Mouse (Mus musculus): Measurements from ENCODE around the gene Krtap5-3. TPM values are rescaled to one million over a fixed set of nuclear protein-coding genes. Genes with fewer than 3 reads are reported as not detected.
"Not testable (repeated sequence)": the region's sequence is repeated elsewhere in the genome, so short reads cannot be mapped to it uniquely, and the experiment has no call there.

The Krtap5-3 gene
- polyA plus RNA-seq, 1 experiment from 2014 or later = not detected

- no peaks in the 10 kb centered on the region for H3K4me1 ChIP-seq
- H3K27me3 ChIP-seq (replicated peaks) = 0 out of 2 replicates have a peak, but pooled peaks cover 3% of the 10 kb centered on the region
- no peaks in the 10 kb centered on the region for H3K9me3 ChIP-seq (replicated peaks)
- no peak overlapping the region for H3K9ac ChIP-seq
- H3K36me3 ChIP-seq = no peaks in the 10 kb centered on the region
- H3K27ac ChIP-seq = no peak overlapping the region
- no peak for ATAC-seq
- H3K4me2 ChIP-seq = no peak overlapping the region
- H3K4me3 ChIP-seq = no peak overlapping the region
These were observed 4.3 kb downstream of the Krtap5-3 start for GRCm38 (mm10) chr7:142205488-142205887.

- ATAC-seq; H3K4me3 ChIP-seq; H3K9ac ChIP-seq; H3K9me3 ChIP-seq (replicated peaks); H3K36me3 ChIP-seq; H3K4me1 ChIP-seq; H3K27ac ChIP-seq; H3K4me2 ChIP-seq; H3K27me3 ChIP-seq (replicated peaks): not testable (repeated sequence)
- 60% methylated on average over 5 of the region's 5 CpGs for WGBS (ENCODE audit: insufficient replicate concordance)
These were observed 5.7 kb downstream of the Krtap5-3 start for GRCm38 (mm10) chr7:142206891-142207290.

- Histone ChIP-seq H3K4me2 (no peak within 1 kb of the TSS), H3K9me3 (replicated peaks) (no peaks in the 10 kb centered on the region), H3K36me3 (no peaks in the 10 kb centered on the region), H3K27me3 (replicated peaks) (0 out of 2 replicates have a peak, but pooled peaks cover 3% of the 10 kb centered on the region), H3K4me1 (no peaks in the 10 kb centered on the region), H3K9ac (no peak within 1 kb of the TSS), H3K27ac (no peak within 1 kb of the TSS), H3K4me3 (no peak within 1 kb of the TSS)
- ATAC-seq = no peak
- 45% methylated on average over 1 of the region's 1 CpGs for WGBS (ENCODE audit: insufficient replicate concordance)
These were observed 10.4 kb downstream of the Krtap5-3 start, which contains the start of gene Gm7579 for GRCm38 (mm10) chr7:142211559-142211958. Gm7579 (plus strand) TSS chr7:142211859.

GRCm38 (mm10) chr7:142212136-142212535, 11.0 kb downstream of the Krtap5-3 start:
- whole genome bisulfite sequencing (ENCODE audit: insufficient replicate concordance) = 36% methylated on average over 1 of the region's 1 CpGs
- not testable (repeated sequence) for H3K27ac ChIP-seq; H3K9ac ChIP-seq; H3K4me2 ChIP-seq; H3K4me1 ChIP-seq; H3K9me3 ChIP-seq (replicated peaks); H3K27me3 ChIP-seq (replicated peaks); ATAC-seq; H3K36me3 ChIP-seq; H3K4me3 ChIP-seq

DNA sequence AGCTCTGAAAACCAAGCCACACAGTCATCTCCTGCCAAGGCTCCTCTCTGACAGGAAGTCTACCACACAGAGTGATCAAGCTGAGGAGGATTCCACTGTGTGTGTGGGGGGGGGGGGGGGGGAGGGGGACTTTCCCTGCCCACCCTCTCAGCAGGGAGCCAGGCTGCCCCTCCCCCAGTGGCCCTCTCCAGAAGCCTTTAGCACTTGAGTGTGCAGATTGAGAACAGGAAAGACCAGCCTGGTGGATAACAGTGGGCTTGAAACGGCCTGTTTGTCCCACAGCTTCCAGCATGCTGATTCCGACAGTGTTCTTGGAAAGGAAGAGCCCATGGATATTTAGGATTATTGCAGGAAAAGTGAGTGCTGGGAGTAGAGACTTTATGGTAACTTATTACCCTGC, 23.4 kb downstream of the Krtap5-3 start:
- no peak for ATAC-seq
- H3K27me3 ChIP-seq (replicated peaks) = no peaks in the 10 kb centered on the region; the same call in 1 of the 2 replicates

DNA sequence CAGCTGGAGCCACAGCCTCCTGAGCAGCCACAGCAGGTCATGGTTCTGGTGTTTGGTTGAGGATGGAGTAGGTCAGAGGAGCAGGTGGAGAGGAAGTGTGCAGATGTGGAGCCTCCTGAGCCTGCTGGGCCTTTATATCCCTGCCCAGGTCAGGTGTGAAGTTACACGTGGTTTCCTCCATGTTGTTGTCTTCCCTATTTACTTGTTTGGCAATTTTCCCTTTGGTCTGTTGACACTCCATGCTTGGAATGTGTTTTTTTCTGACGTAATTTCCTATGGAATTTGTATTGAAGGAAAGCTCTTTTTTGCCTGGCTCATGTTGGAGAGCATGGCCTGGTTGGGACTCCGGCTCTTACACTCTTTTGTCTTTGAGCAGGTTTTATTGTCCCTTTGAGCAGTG, 28.7 kb downstream of the Krtap5-3 start, which contains the start of gene Krtap5-5:
Krtap5-5 (minus strand) TSS at position 101 of the 400 bp plus-strand sequence.
- H3K9me3 ChIP-seq (replicated peaks); H3K4me2 ChIP-seq; H3K27me3 ChIP-seq (replicated peaks); H3K36me3 ChIP-seq; H3K9ac ChIP-seq; ATAC-seq; H3K4me1 ChIP-seq; H3K4me3 ChIP-seq; H3K27ac ChIP-seq: not testable (repeated sequence)
- 43% methylated on average over 3 of the region's 3 CpGs for WGBS (ENCODE audit: insufficient replicate concordance)

More for the DNA sequence above, 23.4 kb downstream of the Krtap5-3 start:
- 0 out of 2 replicates have a peak, but pooled peaks cover 3% of the 10 kb centered on the region for H3K4me1 ChIP-seq
- no peak overlapping the region for H3K4me3 ChIP-seq
- H3K9me3 ChIP-seq (replicated peaks) = no peaks in the 10 kb centered on the region
- WGBS (ENCODE audit: insufficient replicate concordance) = 30% methylated on average over 2 of the region's 2 CpGs
- no peak overlapping the region for H3K9ac ChIP-seq
- H3K4me2 ChIP-seq = no peak overlapping the region
- H3K36me3 ChIP-seq = no peaks in the 10 kb centered on the region
- no peak overlapping the region for H3K27ac ChIP-seq

GRCm38 (mm10) chr7:142231540-142231939, 30.4 kb downstream of the Krtap5-3 start:
- WGBS (ENCODE audit: insufficient replicate concordance) = 38% methylated on average over 1 of the region's 1 CpGs
- Histone ChIP-seq H3K36me3 (no peaks in the 10 kb centered on the region), H3K27me3 (replicated peaks) (no peaks in the 10 kb centered on the region), H3K27ac (no peak overlapping the region), H3K4me2 (no peak overlapping the region), H3K9me3 (replicated peaks) (peaks cover 5% of the 10 kb centered on the region; the same call in 1 of the 2 replicates), H3K4me1 (no peaks in the 10 kb centered on the region), H3K4me3 (no peak overlapping the region), H3K9ac (no peak overlapping the region)
- ATAC-seq = no peak

DNA sequence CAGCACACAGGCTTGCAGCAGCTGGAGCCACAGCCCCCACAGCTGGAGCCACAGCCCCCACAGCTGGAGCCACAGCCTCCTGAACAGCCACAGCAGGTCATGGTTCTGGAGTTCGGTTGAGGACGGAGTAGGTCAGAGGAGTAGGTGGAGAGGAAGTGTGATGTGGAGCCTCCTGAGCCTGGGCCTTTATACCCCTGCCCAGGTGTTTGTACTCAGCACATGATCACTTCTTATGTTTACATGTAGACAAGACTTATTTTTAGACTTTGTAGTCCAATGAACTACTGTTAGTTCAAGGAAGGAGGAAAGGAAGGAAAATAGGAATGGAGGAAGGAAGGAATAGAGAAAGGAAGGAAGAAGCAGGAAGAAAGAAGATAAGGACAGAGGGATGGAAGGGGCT, 39.8 kb downstream of the Krtap5-3 start, which contains the start of gene Gm40460:
Gm40460 (minus strand) TSS at position 101 of the 400 bp plus-strand sequence.
- ATAC-seq = no peak
- H3K27me3 ChIP-seq (replicated peaks) = no peaks in the 10 kb centered on the region
- WGBS (ENCODE audit: insufficient replicate concordance) = 45% methylated on average over 2 of the region's 2 CpGs
- H3K4me1 ChIP-seq = no peaks in the 10 kb centered on the region
- no peak within 1 kb of the TSS for H3K9ac ChIP-seq
- no peak within 1 kb of the TSS for H3K27ac ChIP-seq
- H3K9me3 ChIP-seq (replicated peaks) = peaks cover 5% of the 10 kb centered on the region; the same call in 1 of the 2 replicates
- no peaks in the 10 kb centered on the region for H3K36me3 ChIP-seq
- no peak within 1 kb of the TSS for H3K4me2 ChIP-seq
- H3K4me3 ChIP-seq = no peak within 1 kb of the TSS

DNA sequence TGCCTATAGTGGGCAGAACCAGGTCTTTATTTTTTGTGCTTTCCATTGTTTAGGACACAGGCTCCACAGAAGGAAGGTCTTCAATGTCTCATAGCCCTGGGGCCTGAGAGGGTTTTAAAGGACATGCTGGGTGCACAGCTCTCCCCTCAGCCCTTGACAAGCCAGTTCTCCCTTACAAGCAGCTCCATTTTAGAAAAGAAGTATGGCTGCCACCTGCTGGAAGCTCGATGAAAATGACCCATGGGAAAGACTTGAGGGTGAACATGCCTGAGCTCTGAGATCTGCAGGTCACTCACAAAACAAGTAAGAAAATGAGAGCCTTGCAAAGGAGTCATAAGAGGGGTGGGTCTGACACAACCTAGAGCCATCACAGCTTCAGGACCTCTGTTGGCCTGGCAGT, 48.7 kb downstream of the Krtap5-3 start:
- H3K27me3 ChIP-seq (replicated peaks) = peaks cover 10% of the 10 kb centered on the region
- H3K9me3 ChIP-seq (replicated peaks) = no peaks in the 10 kb centered on the region
- H3K4me1 ChIP-seq = no peaks in the 10 kb centered on the region
- H3K36me3 ChIP-seq = no peaks in the 10 kb centered on the region
- no peak overlapping the region for H3K9ac ChIP-seq
- H3K4me3 ChIP-seq = no peak overlapping the region
- H3K27ac ChIP-seq = no peak overlapping the region
- H3K4me2 ChIP-seq = no peak overlapping the region
- 0% methylated on average over 1 of the region's 1 CpGs for WGBS (ENCODE audit: insufficient replicate concordance)
- no peak for ATAC-seq

Other genes starting within 250 kb of the Krtap5-3 start
- gene Mob2, start 140.3 kb upstream of the Krtap5-3 start, polyA plus RNA-seq (2016; fragmentation: Nextera tagmentation; extraction: Ambion mirVana) = 62.9 and 64.6 TPM in 2 replicates
- 7.4 and 7.5 TPM in 2 replicates for gene Dusp8, start 105.5 kb upstream of the Krtap5-3 start, polyA plus RNA-seq (2016; fragmentation: Nextera tagmentation; extraction: Ambion mirVana)
- not detected in 2 replicates for gene Gm45618, start 80.6 kb upstream of the Krtap5-3 start, polyA plus RNA-seq (2016; fragmentation: Nextera tagmentation; extraction: Ambion mirVana)
- gene Gm39115, start 65.3 kb upstream of the Krtap5-3 start, polyA plus RNA-seq (2016; fragmentation: Nextera tagmentation; extraction: Ambion mirVana) = not detected in 2 replicates
- gene Gm45337, start 56.8 kb upstream of the Krtap5-3 start, polyA plus RNA-seq (2016; fragmentation: Nextera tagmentation; extraction: Ambion mirVana) = not detected in 2 replicates
- gene Gm29735, start 44.3 kb upstream of the Krtap5-3 start, polyA plus RNA-seq (2016; fragmentation: Nextera tagmentation; extraction: Ambion mirVana) = not detected in 2 replicates
- not detected in 2 replicates for gene Gm4553, start 35.6 kb upstream of the Krtap5-3 start, polyA plus RNA-seq (2016; fragmentation: Nextera tagmentation; extraction: Ambion mirVana)
- gene Krtap5-2, start 25.4 kb upstream of the Krtap5-3 start, polyA plus RNA-seq (2016; fragmentation: Nextera tagmentation; extraction: Ambion mirVana) = not detected in 2 replicates
- gene Gm10153, start 11.0 kb upstream of the Krtap5-3 start, polyA plus RNA-seq (2016; fragmentation: Nextera tagmentation; extraction: Ambion mirVana) = not detected in 2 replicates
- gene Gm7579, start 10.5 kb downstream of the Krtap5-3 start, polyA plus RNA-seq (2016; fragmentation: Nextera tagmentation; extraction: Ambion mirVana) = not detected in 2 replicates
- not detected in 2 replicates for gene Krtap5-5, start 28.6 kb downstream of the Krtap5-3 start, polyA plus RNA-seq (2016; fragmentation: Nextera tagmentation; extraction: Ambion mirVana)
- not detected in 2 replicates for gene Gm40460, start 39.7 kb downstream of the Krtap5-3 start, polyA plus RNA-seq (2016; fragmentation: Nextera tagmentation; extraction: Ambion mirVana)
- gene Gm2431, start 57.0 kb downstream of the Krtap5-3 start, polyA plus RNA-seq (2016; fragmentation: Nextera tagmentation; extraction: Ambion mirVana) = not detected in 2 replicates
- not detected in 2 replicates for gene Gm4559, start 73.0 kb downstream of the Krtap5-3 start, polyA plus RNA-seq (2016; fragmentation: Nextera tagmentation; extraction: Ambion mirVana)
- not detected in 2 replicates for gene Krtap5-1, start 95.8 kb downstream of the Krtap5-3 start, polyA plus RNA-seq (2016; fragmentation: Nextera tagmentation; extraction: Ambion mirVana)
- not detected in 2 replicates for gene Krtap5-4, start 102.2 kb downstream of the Krtap5-3 start, polyA plus RNA-seq (2016; fragmentation: Nextera tagmentation; extraction: Ambion mirVana)
- 1.5 and 2.5 TPM in 2 replicates for gene Ifitm10, start 172.4 kb downstream of the Krtap5-3 start, polyA plus RNA-seq (2016; fragmentation: Nextera tagmentation; extraction: Ambion mirVana)
- gene Gm49369, start 181.3 kb downstream of the Krtap5-3 start, polyA plus RNA-seq (2016; fragmentation: Nextera tagmentation; extraction: Ambion mirVana) = 1.4 TPM in 1 of 2 replicates, not detected in the other
- gene Ctsd, start 186.7 kb downstream of the Krtap5-3 start, polyA plus RNA-seq (2016; fragmentation: Nextera tagmentation; extraction: Ambion mirVana) = 289 and 295 TPM in 2 replicates
- gene Syt8, start 233.5 kb downstream of the Krtap5-3 start, polyA plus RNA-seq (2016; fragmentation: Nextera tagmentation; extraction: Ambion mirVana) = not detected in 2 replicates
- gene Tnni2, start 240.4 kb downstream of the Krtap5-3 start, polyA plus RNA-seq (2016; fragmentation: Nextera tagmentation; extraction: Ambion mirVana) = 1.8 and 2.4 TPM in 2 replicates

Measured in liver, embryonic 12.5 days (tissue).